Mouse (Mus musculus) embryonic facial prominence, embryonic 11.5 days (tissue): Measurements from ENCODE around the gene Psg19. TPM values are rescaled to one million over a fixed set of nuclear protein-coding genes. Genes with fewer than 3 reads are reported as not detected.
A peak's percentile ranks its signal among the peaks of the same experiment; 100 is the strongest.

Experiments used
- ATAC-seq: fragments of 200-750 bp; cut with Nextera tagmentation; replicated peaks from 2 replicates; pipeline ENCODE4 v1.8.0; 2017; ENCODE audit warnings: low read depth; ENCODE audit not compliant: insufficient number of reproducible peaks, low FRiP score, low TSS enrichment
- DNase-seq: peaks from one replicate; pipeline ENCODE4 v3.0.0-alpha.2; 2015; ENCODE audit warnings: low spot score
- H3K27ac ChIP-seq: fragments of 300-500 bp; sonication (generic); replicated peaks from 2 replicates; pipeline ENCODE4 v1.5.1; 2014; ENCODE audit warnings: mild to moderate bottlenecking, low read depth, low read length, control low read depth
- H3K27me3 ChIP-seq: fragments of 300-500 bp; sonication (generic); 2 replicates; pipeline ENCODE4 v1.6.1; 2014; ENCODE audit warnings: mild to moderate bottlenecking, low read length, moderate library complexity, mixed read lengths; ENCODE audit not compliant: control insufficient read depth, insufficient read depth
- H3K36me3 ChIP-seq: fragments of 300-500 bp; sonication (generic); replicated peaks from 2 replicates; pipeline ENCODE4 v1.6.1; 2014; ENCODE audit warnings: low read depth, mild to moderate bottlenecking, low read length, moderate library complexity, mixed read lengths; ENCODE audit not compliant: control insufficient read depth, insufficient read depth
- H3K4me1 ChIP-seq: fragments of 300-500 bp; sonication (generic); 2 replicates; pipeline ENCODE4 v1.6.1; 2014; ENCODE audit warnings: low read length, mixed read lengths; ENCODE audit not compliant: control insufficient read depth, insufficient read depth
- H3K4me2 ChIP-seq: fragments of 300-500 bp; sonication (generic); 2 replicates; pipeline ENCODE4 v1.6.1; 2014; ENCODE audit warnings: low read depth, mild to moderate bottlenecking, control low read depth, low read length, moderate library complexity
- H3K4me3 ChIP-seq: fragments of 300-500 bp; sonication (generic); 2 replicates; pipeline ENCODE4 v1.5.1; 2014; ENCODE audit warnings: low read depth, low read length, control low read depth
- H3K9ac ChIP-seq: fragments of 300-500 bp; sonication (generic); replicated peaks from 2 replicates; pipeline ENCODE4 v1.6.1; 2014; ENCODE audit warnings: mild to moderate bottlenecking, control low read depth, low read length
- H3K9me3 ChIP-seq: fragments of 300-500 bp; sonication (generic); replicated peaks from 2 replicates; pipeline ENCODE4 v1.6.1; 2016; ENCODE audit warnings: mild to moderate bottlenecking, low read length, inconsistent platforms, mixed read lengths; ENCODE audit not compliant: control insufficient read depth
- WGBS: fragments of 180-500 bp; shearing (Covaris S2); extraction: QIAGEN DNeasy Blood & Tissue Kit; methylation state at CpG from one replicate; pipeline ENCODE4 v1.1.7; 2014; 5-methylcytosine and 5-hydroxymethylcytosine counted together
- polyA plus RNA-seq: library from polyadenylated mRNA; unstranded; fragments of >200 nt; fragmentation: Nextera tagmentation; extraction: Ambion mirVana; gene quantifications from 2 replicates; pipeline ENCODE4 v1.2.1, GENCODE M21; 2014

Gene Psg19
- polyA plus RNA-seq, result not detected in 2 replicates

GRCm38 (mm10) chr7:18798420-18798819, at the start of gene Psg19:
Gene Psg19 (minus strand): TSS chr7:18798520.
- ATAC-seq (no peak), DNase-seq (no peak)
- WGBS, result 81% methylated on average over 1 of the region's 1 CpGs
- Histone ChIP-seq H3K36me3 (no peaks in the 10 kb centered on the region), H3K4me1 (no peaks in the 10 kb centered on the region), H3K4me3 (no peak within 1 kb of the TSS), H3K27ac (no peak within 1 kb of the TSS), H3K27me3 (no peaks in the 10 kb centered on the region), H3K9ac (no peak within 1 kb of the TSS), H3K9me3 (no peaks in the 10 kb centered on the region), H3K4me2 (no peak within 1 kb of the TSS)

- DNase-seq, result no peak
- Histone ChIP-seq H3K4me1 (no peaks in the 10 kb centered on the region; the same call in 1 of the 2 replicates), H3K9me3 (no peaks in the 10 kb centered on the region), H3K27me3 (no peaks in the 10 kb centered on the region), H3K36me3 (no peaks in the 10 kb centered on the region), H3K4me2 (no peak overlapping the region), H3K27ac (no peak overlapping the region), H3K4me3 (no peak overlapping the region), H3K9ac (no peak overlapping the region)
- WGBS, result 46% methylated on average over 5 of the region's 5 CpGs
- ATAC-seq, result no peak
Measured at GRCm38 (mm10) chr7:18844811-18845210, 46.5 kb upstream of the Psg19 start.

GRCm38 (mm10) chr7:18841174-18841567, 42.9 kb upstream of the Psg19 start:
- Histone ChIP-seq H3K9ac (no peak overlapping the region), H3K4me2 (no peak overlapping the region), H3K4me1 (no peaks in the 10 kb centered on the region; the same call in 1 of the 2 replicates), H3K4me3 (no peak overlapping the region), H3K27ac (no peak overlapping the region), H3K9me3 (no peaks in the 10 kb centered on the region), H3K36me3 (no peaks in the 10 kb centered on the region), H3K27me3 (no peaks in the 10 kb centered on the region)
- WGBS, result 88% methylated on average over 1 of the region's 1 CpGs
- DNase-seq (no peak), ATAC-seq (no peak; the same call in 1 of the 2 replicates)

GRCm38 (mm10) chr7:18840386-18841173, 42.3 kb upstream of the Psg19 start:
- Histone ChIP-seq H3K4me2 (peak overlapping the region; percentile 48), H3K27me3 (no peaks in the 10 kb centered on the region), H3K9ac (peak overlapping the region; percentile 57), H3K36me3 (no peaks in the 10 kb centered on the region), H3K4me1 (no peaks in the 10 kb centered on the region; the same call in 1 of the 2 replicates), H3K4me3 (peak overlapping the region; percentile 24), H3K27ac (peak overlapping the region; percentile 35; the same call in 1 of the 2 replicates), H3K9me3 (no peaks in the 10 kb centered on the region)
- ATAC-seq, result peak; percentile 84
- 5% methylated on average over 14 of the region's 17 CpGs for WGBS
- DNase-seq, result peak; percentile 73

GRCm38 (mm10) chr7:18839865-18840264, 41.5 kb upstream of the Psg19 start, which contains the start of gene Mill2:
Gene Mill2 (plus strand): TSS chr7:18839966.
- no peaks in the 10 kb centered on the region; the same call in 1 of the 2 replicates for H3K4me1 ChIP-seq
- no peaks in the 10 kb centered on the region for H3K9me3 ChIP-seq
- ATAC-seq (0 out of 2 replicates have a peak, but pooled peaks have one; percentile 44), DNase-seq (no peak)
- H3K36me3 ChIP-seq, result no peaks in the 10 kb centered on the region
- peak within 1 kb of the TSS; percentile 48 for H3K4me2 ChIP-seq
- H3K9ac ChIP-seq, result peak within 1 kb of the TSS; percentile 57
- 15% methylated on average over 3 of the region's 3 CpGs for WGBS
- H3K27ac ChIP-seq, result peak within 1 kb of the TSS; percentile 35; the same call in 1 of the 2 replicates
- no peaks in the 10 kb centered on the region for H3K27me3 ChIP-seq
- peak within 1 kb of the TSS; percentile 24 for H3K4me3 ChIP-seq

- Histone ChIP-seq H3K9me3 (no peaks in the 10 kb centered on the region), H3K4me3 (no peak overlapping the region), H3K4me2 (no peak overlapping the region), H3K27ac (no peak overlapping the region), H3K4me1 (no peaks in the 10 kb centered on the region), H3K36me3 (no peaks in the 10 kb centered on the region), H3K9ac (no peak overlapping the region), H3K27me3 (no peaks in the 10 kb centered on the region)
- DNase-seq (no peak), ATAC-seq (no peak)
- 45% methylated on average over 13 of the region's 13 CpGs for WGBS
Measured at GRCm38 (mm10) chr7:18832298-18832697, 34.0 kb upstream of the Psg19 start.

- Histone ChIP-seq H3K9ac (no peak overlapping the region), H3K27ac (no peak overlapping the region), H3K4me3 (no peak overlapping the region), H3K27me3 (no peaks in the 10 kb centered on the region), H3K36me3 (no peaks in the 10 kb centered on the region), H3K4me2 (no peak overlapping the region), H3K4me1 (no peaks in the 10 kb centered on the region), H3K9me3 (no peaks in the 10 kb centered on the region)
- no peak for ATAC-seq
- 87% methylated on average over 7 of the region's 7 CpGs for WGBS
- no peak for DNase-seq
Measured at GRCm38 (mm10) chr7:18829545-18829944, 31.2 kb upstream of the Psg19 start.

GRCm38 (mm10) chr7:18828592-18828991, 30.3 kb upstream of the Psg19 start:
- DNase-seq (peak; percentile 61), ATAC-seq (no peak)
- no peak overlapping the region for H3K9ac ChIP-seq
- no peak overlapping the region for H3K27ac ChIP-seq
- no peaks in the 10 kb centered on the region for H3K36me3 ChIP-seq
- no peak overlapping the region for H3K4me3 ChIP-seq
- no peaks in the 10 kb centered on the region for H3K4me1 ChIP-seq
- no peak overlapping the region for H3K4me2 ChIP-seq
- no peaks in the 10 kb centered on the region for H3K27me3 ChIP-seq
- 60% methylated on average over 9 of the region's 9 CpGs for WGBS
- H3K9me3 ChIP-seq, result no peaks in the 10 kb centered on the region
